Mouse (Mus musculus) CH12.LX (cell line): ENCODE measurements at regions not wholly inside any gene's neighbourhood (a gene's known extent, or its start where the extent isn't known, plus 50 kb on each side); places are given as distances from the start of the nearest gene placed in this dataset.

Source experiments
- DNase-seq: peaks from one replicate; pipeline ENCODE4 v3.0.0-alpha.2; 2013; ENCODE audit errors: extremely low read depth
- H3K27ac ChIP-seq: 2 replicates; pipeline ENCODE4 v1.5.1; 2012; ENCODE audit warnings: low read depth, mild to moderate bottlenecking, control low read depth, moderate library complexity; ENCODE audit not compliant: insufficient read depth
- H3K27me3 ChIP-seq: replicated peaks from 2 replicates; pipeline ENCODE3; 2012; ENCODE audit warnings: inconsistent platforms
- H3K36me3 ChIP-seq, 2 experiments: replicated peaks in 1 of 2; 2 replicates each; pipeline versions ENCODE3 to v1.6.1; 2012; ENCODE audit warnings: inconsistent platforms in 1 of 2, low read length in 1 of 2, mild to moderate bottlenecking in 1 of 2, mixed read lengths in 1 of 2, moderate library complexity in 1 of 2; ENCODE audit not compliant: control insufficient read depth in 1 of 2, insufficient read depth in 1 of 2
- H3K4me1 ChIP-seq, 2 experiments: 2 replicates each; pipeline ENCODE4 v1.6.1; 2012; ENCODE audit warnings: inconsistent platforms in 1 of 2, moderate library complexity in 1 of 2; ENCODE audit not compliant: insufficient read depth in 2 of 2, control insufficient read depth in 1 of 2
- H3K4me2 ChIP-seq: 2 replicates; pipeline ENCODE4 v1.6.1; 2012; ENCODE audit warnings: low read depth, mild to moderate bottlenecking, control low read depth; ENCODE audit not compliant: poor library complexity, insufficient read depth, severe bottlenecking
- H3K4me3 ChIP-seq, 3 experiments: fragments of 150-350 bp in 1 of 3; sonication (generic) in 1 of 3; replicated peaks in 1 of 3; 2 replicates each; pipeline versions ENCODE3 to v1.5.1; 2011 to 2012; ENCODE audit warnings: low read depth in 2 of 3, low read length in 2 of 3, mild to moderate bottlenecking in 2 of 3, moderate library complexity in 2 of 3, control low read depth in 1 of 3, improper control_type of control experiment in 1 of 3, inconsistent platforms in 1 of 3, mixed read lengths in 1 of 3; ENCODE audit not compliant: poor library complexity in 1 of 3
- H3K79me2 ChIP-seq: replicated peaks from 2 replicates; pipeline ENCODE4 v1.6.1; 2012; ENCODE audit warnings: mild to moderate bottlenecking, moderate library complexity; ENCODE audit not compliant: control insufficient read depth, poor library complexity, insufficient read depth, severe bottlenecking; ENCODE audit errors: extremely low read depth
- H3K9ac ChIP-seq: 2 replicates; pipeline ENCODE4 v1.6.1; 2012; ENCODE audit warnings: low read depth, mild to moderate bottlenecking, control low read depth, moderate library complexity; ENCODE audit not compliant: insufficient read depth
- H3K9me3 ChIP-seq: replicated peaks from 2 replicates; pipeline ENCODE3; 2012; ENCODE audit warnings: low read length, inconsistent platforms, mixed read lengths
- CHD2 ChIP-seq: IDR thresholded peaks from 2 replicates; pipeline ENCODE4 v1.6.1; 2011; ENCODE audit warnings: low read length, improper control_type of control experiment
- CTCF ChIP-seq, 2 experiments: IDR thresholded peaks in 1 of 2; conservative IDR thresholded peaks in 1 of 2; 2 replicates each; pipeline ENCODE4 v1.5.1; 2011 to 2012; ENCODE audit warnings: low read depth in 2 of 2, low read length in 2 of 2, improper control_type of control experiment in 1 of 2, inconsistent platforms in 1 of 2, mild to moderate bottlenecking in 1 of 2, moderate library complexity in 1 of 2
- E2F4 ChIP-seq: IDR thresholded peaks from 2 replicates; pipeline ENCODE4 v1.6.1; 2011; ENCODE audit warnings: low read depth, low read length, improper control_type of control experiment; ENCODE audit not compliant: insufficient replicate concordance
- JUN ChIP-seq: IDR thresholded peaks from 2 replicates; pipeline ENCODE4 v1.6.1; 2011; ENCODE audit warnings: low read depth, mild to moderate bottlenecking, low read length, improper control_type of control experiment, moderate library complexity; ENCODE audit not compliant: insufficient read depth
- MAFK ChIP-seq: IDR thresholded peaks from 2 replicates; pipeline ENCODE4 v1.6.1; 2011; ENCODE audit warnings: low read length, improper control_type of control experiment; ENCODE audit not compliant: insufficient replicate concordance
- MEF2A ChIP-seq: IDR thresholded peaks from 2 replicates; pipeline ENCODE4 v1.6.1; 2014; ENCODE audit warnings: low read depth, mild to moderate bottlenecking, inconsistent platforms, low read length, improper control_type of control experiment, borderline replicate concordance
- SIN3A ChIP-seq: IDR thresholded peaks from 2 replicates; pipeline ENCODE4 v1.6.1; 2012; ENCODE audit warnings: low read length, improper control_type of control experiment, inconsistent platforms
- UBTF ChIP-seq: IDR thresholded peaks from 2 replicates; pipeline ENCODE4 v1.6.1; 2012; ENCODE audit warnings: low read depth, mild to moderate bottlenecking, inconsistent platforms, low read length, improper control_type of control experiment, moderate library complexity
- dilution Hi-C: fragments of 300-500 bp; cut with MboI; formaldehyde crosslinking; loops from 2 replicates; pipeline ENCODE4 v1.14.3; 2020; ENCODE audit warnings: low sequenced_read_pairs; ENCODE audit not compliant: extremely low pct_unique_long_range_greater_than_20kb, extremely low pct_ligation_motif_present
- in situ Hi-C: fragments of 300-500 bp; cut with MboI; formaldehyde crosslinking; loops from 3 replicates; pipeline ENCODE4 v1.14.3; 2019; ENCODE audit warnings: low sequenced_read_pairs, low pct_ligation_motif_present, low pct_unique_long_range_greater_than_20kb, mixed read lengths

DNA sequence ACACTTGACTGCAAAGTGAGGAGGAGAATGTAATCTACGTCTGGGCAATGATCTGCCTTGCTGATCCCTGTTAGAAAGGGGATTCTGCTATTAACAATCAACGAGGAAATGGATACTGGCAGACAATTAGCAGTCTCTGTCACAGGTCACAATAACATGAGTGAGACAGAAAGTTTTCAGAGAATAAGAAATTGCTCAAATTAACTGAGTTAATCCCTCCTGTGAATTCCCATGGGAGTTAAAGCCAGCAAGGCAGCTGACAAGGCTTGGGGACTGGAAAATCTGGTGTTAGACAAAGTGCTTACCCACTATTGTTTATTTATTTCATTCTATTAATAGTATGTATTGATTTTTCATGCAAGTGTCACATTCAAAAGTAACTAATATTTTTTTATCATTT is 343.0 kb upstream of the Klf12 start:
- Histone ChIP-seq H3K27me3 (no peaks in the 10 kb centered on the region), H3K9ac (no peak overlapping the region), H3K4me3 (no peak overlapping the region), H3K4me1 (no peaks in the 10 kb centered on the region), H3K9me3 (no peaks in the 10 kb centered on the region), H3K36me3 (no peaks in the 10 kb centered on the region), H3K4me2 (no peak overlapping the region), H3K27ac (no peak overlapping the region), H3K79me2 (no peaks in the 10 kb centered on the region)
- no peak for TF ChIP-seq JUN
- no peak for DNase-seq
- in situ Hi-C loops (no loop called here), dilution Hi-C loops (no loop called here)

DNA sequence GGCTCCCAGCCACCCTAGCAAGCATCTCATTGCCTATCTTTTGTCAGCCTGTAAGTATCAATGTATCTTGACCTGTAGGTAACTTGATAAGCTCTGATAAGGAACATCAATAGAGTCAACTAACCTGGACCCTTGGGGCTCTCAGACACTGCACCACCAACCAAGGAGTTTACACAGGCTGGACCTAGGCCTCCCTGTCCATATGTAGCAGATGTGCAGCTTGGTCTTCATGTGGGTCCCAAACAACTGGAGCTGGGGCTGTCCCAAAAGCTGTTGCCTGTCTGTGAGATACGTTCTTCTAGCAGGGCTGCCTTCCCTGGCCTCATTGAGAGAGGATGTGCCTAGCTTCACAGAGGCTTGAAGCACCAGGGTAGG is 335.2 kb upstream of the Klf12 start:
- DNase-seq: no peak
- H3K4me3 ChIP-seq: no peak overlapping the region
- H3K27me3 ChIP-seq: no peaks in the 10 kb centered on the region
- no peaks in the 10 kb centered on the region for H3K9me3 ChIP-seq
- no peak overlapping the region for H3K27ac ChIP-seq
- no peak overlapping the region for H3K9ac ChIP-seq
- H3K79me2 ChIP-seq: no peaks in the 10 kb centered on the region
- H3K4me2 ChIP-seq: no peak overlapping the region
- no peaks in the 10 kb centered on the region for H3K36me3 ChIP-seq
- in situ Hi-C loops (no loop called here), dilution Hi-C loops (no loop called here)
- no peak for TF ChIP-seq CHD2
- H3K4me1 ChIP-seq: 0 out of 4 replicates have a peak, but pooled peaks cover 0 to 7% of the 10 kb centered on the region in 2 experiments

DNA sequence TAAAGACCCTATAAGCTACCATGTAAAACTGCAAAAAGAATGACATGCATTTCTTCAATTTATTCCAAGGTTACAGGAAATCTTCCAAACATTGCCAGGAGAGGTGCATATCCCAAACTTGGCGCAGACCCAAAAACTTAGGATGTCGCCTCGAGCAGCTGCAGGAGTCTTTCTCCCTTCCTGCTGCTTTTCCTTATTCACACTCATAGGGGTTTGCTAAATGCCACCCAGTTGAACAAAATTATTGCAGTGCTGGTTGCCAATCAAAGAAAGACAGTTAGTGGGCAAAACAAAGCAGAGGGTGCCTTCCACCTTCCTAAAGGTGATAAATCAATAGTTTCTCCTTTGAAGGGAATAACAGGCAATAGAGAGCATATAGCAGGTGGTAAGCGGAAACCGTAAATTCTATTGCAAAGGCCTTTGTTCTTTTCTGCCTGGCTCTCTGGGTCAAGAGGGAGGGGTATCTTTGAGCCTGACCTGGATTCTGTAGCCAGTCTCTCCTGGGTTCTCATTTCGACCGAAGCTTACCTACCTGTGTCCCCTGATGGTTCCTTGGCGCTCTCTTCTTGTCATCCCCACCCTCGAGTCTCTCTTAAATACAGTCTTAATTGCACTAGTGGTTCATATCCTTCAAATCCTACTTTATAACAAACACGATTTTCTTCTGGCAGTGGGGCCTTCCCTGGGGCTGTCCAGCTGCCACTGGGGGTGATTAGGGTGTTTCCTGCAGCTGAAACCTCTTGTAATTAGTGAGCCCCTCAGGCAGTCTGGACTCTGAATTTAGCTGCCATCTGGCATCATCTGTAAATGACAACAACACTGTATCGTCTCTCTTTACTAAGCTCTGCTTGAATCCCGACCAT is 334.5 kb upstream of the Klf12 start:
- Histone ChIP-seq H3K79me2 (no peaks in the 10 kb centered on the region), H3K4me3 (no peak overlapping the region), H3K4me1 (0 out of 4 replicates have a peak, but pooled peaks cover 0 to 7% of the 10 kb centered on the region in 2 experiments), H3K9ac (no peak overlapping the region), H3K9me3 (no peaks in the 10 kb centered on the region), H3K36me3 (no peaks in the 10 kb centered on the region), H3K4me2 (no peak overlapping the region), H3K27me3 (no peaks in the 10 kb centered on the region), H3K27ac (no peak overlapping the region)
- DNase-seq: no peak
- TF ChIP-seq MEF2A (no peak), E2F4 (no peak), MAFK (no peak), CTCF (conservative IDR thresholded peaks at IDR 0.05 in 1 of 2, IDR thresholded peaks at IDR 0.05 in 1 of 2; ENCODE audit: low read depth in 2 of 2, low read length in 2 of 2) (no peak), SIN3A (no peak), UBTF (no peak)
- in situ Hi-C loops (no loop called here), dilution Hi-C loops (no loop called here)
